Mouse (Mus musculus): ENCODE measurements at regions not wholly inside any gene's neighbourhood (a gene's known extent, or its start where the extent isn't known, plus 50 kb on each side); places are given as distances from the start of the nearest gene placed in this dataset.

DNA sequence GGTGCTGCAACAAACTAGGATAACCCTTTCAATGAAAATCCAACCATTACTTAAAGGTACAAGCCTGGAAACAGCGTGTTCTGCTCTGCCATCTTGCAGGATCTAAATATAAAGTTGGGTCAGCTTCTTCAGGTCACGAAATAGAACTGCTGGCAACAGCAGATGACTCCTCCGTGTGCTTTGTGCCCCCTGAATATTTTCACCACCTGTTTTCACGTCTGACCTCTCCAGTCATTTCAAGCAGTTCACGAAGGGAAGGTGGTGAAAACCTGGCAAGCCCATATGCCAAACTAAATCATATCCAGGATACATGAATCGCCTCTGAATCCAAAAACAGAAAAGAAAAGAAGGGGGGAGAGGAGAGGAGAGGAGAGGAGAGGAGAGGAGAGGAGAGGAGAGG is 133.3 kb downstream of the 1190002N15Rik start:
- Histone ChIP-seq H3K4me3 (ENCODE audit: low read length) (no peak overlapping the region), H3K9ac (ENCODE audit: low read length) (no peak overlapping the region), H3K4me1 (ENCODE audit: control insufficient read depth, insufficient read depth, low read length) (peaks cover 3% of the 10 kb centered on the region; the same call in 1 of the 2 replicates), H3K27ac (ENCODE audit: low read length) (no peak overlapping the region), H3K27me3 (ENCODE audit: control insufficient read depth, insufficient read depth, low read length) (no peaks in the 10 kb centered on the region), H3K9me3 (replicated peaks; ENCODE audit: control insufficient read depth, low read length) (no peaks in the 10 kb centered on the region), H3K4me2 (ENCODE audit: low read depth, low read length) (no peak overlapping the region), H3K36me3 (ENCODE audit: control insufficient read depth, insufficient read depth) (no peaks in the 10 kb centered on the region)
- WGBS: 52% methylated on average over 6 of the region's 6 CpGs
- ATAC-seq (replicated peaks; ENCODE audit: extremely low read depth, insufficient read depth, low FRiP score): no peak

DNA sequence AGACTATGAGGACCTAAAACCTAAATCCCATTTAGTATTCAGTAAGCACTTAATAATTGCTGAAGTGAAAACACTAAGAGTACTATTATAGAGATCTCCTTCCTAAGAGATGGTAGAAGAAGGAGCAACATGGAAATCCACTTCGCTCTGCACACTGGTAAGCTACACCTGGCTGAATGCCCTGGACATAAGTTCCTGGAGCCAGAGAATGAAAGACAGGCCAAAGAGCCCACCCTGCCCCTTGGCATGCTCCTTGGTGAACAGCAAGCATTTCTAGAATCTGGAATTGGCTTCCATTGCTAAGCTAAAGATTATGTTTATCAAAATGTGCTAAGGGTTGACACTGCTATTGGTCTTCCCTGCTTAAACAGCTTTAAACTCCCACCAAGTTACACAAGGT is 137.3 kb downstream of the 1190002N15Rik start:
- no peak overlapping the region for H3K4me3 ChIP-seq (ENCODE audit: low read length)
- no peaks in the 10 kb centered on the region for H3K27me3 ChIP-seq (ENCODE audit: control insufficient read depth, insufficient read depth, low read length)
- no peaks in the 10 kb centered on the region for H3K9me3 ChIP-seq (replicated peaks; ENCODE audit: control insufficient read depth, low read length)
- no peak for ATAC-seq (replicated peaks; ENCODE audit: extremely low read depth, insufficient read depth, low FRiP score)
- H3K4me2 ChIP-seq (ENCODE audit: low read depth, low read length): no peak overlapping the region
- no peak overlapping the region for H3K9ac ChIP-seq (ENCODE audit: low read length)
- WGBS: 92% methylated on average over 1 of the region's 1 CpGs
- H3K4me1 ChIP-seq (ENCODE audit: control insufficient read depth, insufficient read depth, low read length): peaks cover 3% of the 10 kb centered on the region; the same call in 1 of the 2 replicates
- no peaks in the 10 kb centered on the region for H3K36me3 ChIP-seq (ENCODE audit: control insufficient read depth, insufficient read depth)
- no peak overlapping the region for H3K27ac ChIP-seq (ENCODE audit: low read length)

DNA sequence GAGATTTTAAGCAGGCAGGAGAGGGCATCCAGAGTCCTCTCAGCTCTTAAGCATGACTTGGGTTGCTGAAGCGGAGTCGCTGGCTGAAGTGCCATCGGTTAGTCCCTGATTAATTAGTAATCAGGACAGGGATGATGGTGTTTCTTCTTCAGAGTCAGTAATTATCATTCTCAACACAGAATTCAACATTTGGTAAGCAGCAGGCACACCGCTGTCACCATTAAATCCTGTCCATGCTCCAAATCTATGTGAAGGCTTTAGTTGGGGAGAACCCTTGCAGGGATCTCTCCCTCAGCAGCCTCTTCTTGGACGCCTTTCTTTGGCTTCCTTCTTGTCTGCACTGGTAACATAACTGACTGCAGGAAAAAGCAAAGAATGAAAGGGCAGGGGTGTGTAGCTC is 142.7 kb downstream of the 1190002N15Rik start:
- WGBS: 85% methylated on average over 5 of the region's 5 CpGs
- ATAC-seq (replicated peaks; ENCODE audit: extremely low read depth, insufficient read depth, low FRiP score): no peak
- no peak overlapping the region for H3K27ac ChIP-seq (ENCODE audit: low read length)
- no peaks in the 10 kb centered on the region for H3K4me1 ChIP-seq (ENCODE audit: control insufficient read depth, insufficient read depth, low read length)
- H3K27me3 ChIP-seq (ENCODE audit: control insufficient read depth, insufficient read depth, low read length): no peaks in the 10 kb centered on the region
- no peak overlapping the region for H3K4me3 ChIP-seq (ENCODE audit: low read length)
- H3K36me3 ChIP-seq (ENCODE audit: control insufficient read depth, insufficient read depth): no peaks in the 10 kb centered on the region
- H3K9me3 ChIP-seq (replicated peaks; ENCODE audit: control insufficient read depth, low read length): no peaks in the 10 kb centered on the region
- no peak overlapping the region for H3K9ac ChIP-seq (ENCODE audit: low read length)
- no peak overlapping the region for H3K4me2 ChIP-seq (ENCODE audit: low read depth, low read length)

DNA sequence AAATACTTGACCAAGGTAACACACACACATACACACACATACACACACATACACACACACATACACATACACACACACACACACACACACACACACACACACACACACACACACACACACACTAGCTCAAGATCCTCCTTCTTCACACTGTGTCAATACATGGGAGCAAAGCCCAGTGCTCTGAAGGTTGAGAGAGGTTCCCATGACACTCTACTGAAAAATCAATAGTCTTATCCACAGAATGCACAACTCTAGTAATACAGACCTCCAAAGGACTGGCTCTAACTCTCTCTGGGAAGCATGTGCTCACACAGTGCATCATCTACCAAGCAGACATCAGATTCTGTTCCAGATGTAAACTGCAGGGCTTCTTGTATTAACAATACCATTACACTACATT is 151.7 kb downstream of the 1190002N15Rik start:
- no peak overlapping the region for H3K27ac ChIP-seq (ENCODE audit: low read length)
- no peak overlapping the region for H3K4me3 ChIP-seq (ENCODE audit: low read length)
- no peaks in the 10 kb centered on the region for H3K4me1 ChIP-seq (ENCODE audit: control insufficient read depth, insufficient read depth, low read length)
- H3K4me2 ChIP-seq (ENCODE audit: low read depth, low read length): no peak overlapping the region
- no peaks in the 10 kb centered on the region for H3K9me3 ChIP-seq (replicated peaks; ENCODE audit: control insufficient read depth, low read length)
- no peak for ATAC-seq (replicated peaks; ENCODE audit: extremely low read depth, insufficient read depth, low FRiP score)
- H3K36me3 ChIP-seq (ENCODE audit: control insufficient read depth, insufficient read depth): no peaks in the 10 kb centered on the region
- no peak overlapping the region for H3K9ac ChIP-seq (ENCODE audit: low read length)
- no peaks in the 10 kb centered on the region for H3K27me3 ChIP-seq (ENCODE audit: control insufficient read depth, insufficient read depth, low read length)

DNA sequence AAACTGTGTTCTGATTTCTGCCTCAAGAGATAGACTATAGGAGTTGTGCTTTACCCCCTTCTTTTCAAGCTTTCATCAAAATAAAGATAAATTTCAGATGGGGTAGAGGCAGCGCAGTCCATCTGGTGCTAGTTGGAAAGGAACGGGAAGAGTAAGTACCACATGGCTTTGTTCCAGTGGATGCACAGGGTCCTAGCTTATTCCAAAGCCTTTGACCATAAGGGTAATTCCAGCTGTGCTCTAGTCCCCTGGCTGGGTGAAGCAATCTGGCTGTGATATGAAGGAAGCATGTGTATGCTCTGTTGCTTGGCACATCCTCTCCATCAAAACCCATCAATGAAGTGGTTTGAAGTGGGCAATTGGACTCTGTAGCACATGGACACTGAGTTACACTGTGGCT is 155.6 kb downstream of the 1190002N15Rik start:
- Histone ChIP-seq H3K27ac (ENCODE audit: low read length) (no peak overlapping the region), H3K4me2 (ENCODE audit: low read depth, low read length) (no peak overlapping the region), H3K4me1 (ENCODE audit: control insufficient read depth, insufficient read depth, low read length) (peaks cover 2% of the 10 kb centered on the region; the same call in 1 of the 2 replicates), H3K36me3 (ENCODE audit: control insufficient read depth, insufficient read depth) (no peaks in the 10 kb centered on the region), H3K9ac (ENCODE audit: low read length) (no peak overlapping the region), H3K9me3 (replicated peaks; ENCODE audit: control insufficient read depth, low read length) (no peaks in the 10 kb centered on the region), H3K4me3 (ENCODE audit: low read length) (no peak overlapping the region), H3K27me3 (ENCODE audit: control insufficient read depth, insufficient read depth, low read length) (no peaks in the 10 kb centered on the region)
- no peak for ATAC-seq (replicated peaks; ENCODE audit: extremely low read depth, insufficient read depth, low FRiP score)
- 70% methylated on average over 2 of the region's 2 CpGs for WGBS

DNA sequence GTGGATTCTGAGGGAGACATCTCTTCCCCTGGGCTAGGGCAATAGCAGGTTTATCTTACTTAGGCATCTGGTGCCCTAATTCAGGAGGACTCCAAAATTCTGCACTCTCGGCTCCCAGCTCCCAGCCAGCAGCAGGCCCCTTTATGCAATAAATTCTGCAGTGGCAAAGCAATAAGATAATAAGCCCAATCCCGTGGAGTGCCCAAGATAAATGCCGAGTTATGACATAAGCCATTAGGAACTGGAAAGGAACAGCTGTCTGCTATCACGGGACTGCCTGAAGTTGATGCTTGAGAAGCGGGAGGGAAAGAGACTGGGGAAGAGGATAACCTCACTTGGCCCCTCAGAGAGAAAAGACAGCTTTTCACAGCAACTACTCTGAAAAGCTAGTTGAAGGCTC is 159.0 kb downstream of the 1190002N15Rik start:
- no peak for ATAC-seq (replicated peaks; ENCODE audit: extremely low read depth, insufficient read depth, low FRiP score)

DNA sequence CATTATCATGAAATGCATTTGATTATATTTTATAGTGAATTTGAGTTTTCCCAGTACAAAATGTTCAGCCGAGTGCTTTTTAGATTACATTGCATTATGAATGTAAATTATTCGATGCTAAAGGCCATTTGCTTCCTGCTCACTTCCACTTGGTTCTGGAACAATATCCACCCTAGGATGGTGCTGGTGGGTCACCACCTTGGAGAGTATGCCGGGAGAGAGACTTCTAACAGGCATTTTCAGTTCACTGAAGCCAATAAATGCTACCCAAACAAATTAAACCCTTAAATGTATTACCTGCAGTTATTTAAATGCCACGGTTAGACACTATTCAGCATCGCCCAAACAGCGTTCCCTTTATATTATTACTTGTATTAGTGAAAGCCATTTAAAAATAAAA is 159.6 kb downstream of the 1190002N15Rik start:
- 84% methylated on average over 6 of the region's 6 CpGs for WGBS
- ATAC-seq (replicated peaks; ENCODE audit: extremely low read depth, insufficient read depth, low FRiP score): no peak

More for the DNA sequence above, 159.0 kb downstream of the 1190002N15Rik start:
- Histone ChIP-seq H3K4me2 (ENCODE audit: low read depth, low read length) (no peak overlapping the region), H3K9me3 (replicated peaks; ENCODE audit: control insufficient read depth, low read length) (no peaks in the 10 kb centered on the region), H3K36me3 (ENCODE audit: control insufficient read depth, insufficient read depth) (no peaks in the 10 kb centered on the region), H3K9ac (ENCODE audit: low read length) (no peak overlapping the region), H3K27me3 (ENCODE audit: control insufficient read depth, insufficient read depth, low read length) (no peaks in the 10 kb centered on the region), H3K27ac (ENCODE audit: low read length) (no peak overlapping the region), H3K4me1 (ENCODE audit: control insufficient read depth, insufficient read depth, low read length) (peaks cover 2% of the 10 kb centered on the region; the same call in 1 of the 2 replicates), H3K4me3 (ENCODE audit: low read length) (no peak overlapping the region)
- 18% methylated on average over 5 of the region's 5 CpGs for WGBS

DNA sequence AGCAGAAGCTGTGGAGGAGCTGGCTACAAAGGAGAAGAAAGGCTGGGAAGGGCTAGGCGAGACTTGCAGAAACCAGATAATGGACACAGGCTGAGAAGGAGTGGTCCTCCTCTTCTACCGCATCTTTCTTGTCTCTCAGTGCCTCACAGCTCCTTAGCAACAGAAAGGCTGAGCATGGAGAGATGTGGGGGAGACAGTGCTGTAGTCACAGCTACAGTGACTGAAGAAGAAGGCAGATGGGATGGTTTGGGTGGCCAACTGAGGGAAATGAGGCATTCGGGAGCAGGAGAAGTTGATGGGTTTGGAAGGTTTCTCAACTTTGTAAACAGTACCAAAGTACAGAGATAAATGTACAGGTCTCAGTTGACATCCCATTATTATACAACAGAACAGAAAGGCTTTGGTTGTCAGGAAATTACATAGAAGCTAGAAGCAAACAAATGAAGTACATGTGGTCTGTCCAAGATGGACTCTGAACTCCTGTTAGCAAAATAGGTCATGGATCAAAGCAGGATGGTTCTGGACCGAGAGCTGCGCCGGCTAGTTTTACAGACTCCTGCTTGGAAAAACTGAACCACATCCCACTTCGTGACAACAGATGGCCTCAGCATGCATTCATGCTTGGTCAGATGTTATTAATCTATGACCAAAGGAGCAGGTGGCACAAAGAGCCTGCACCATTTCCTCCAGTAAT is 160.4 kb downstream of the 1190002N15Rik start:
- no peaks in the 10 kb centered on the region for H3K27me3 ChIP-seq (ENCODE audit: control insufficient read depth, insufficient read depth, low read length)
- no peak overlapping the region for H3K27ac ChIP-seq (ENCODE audit: low read length)
- H3K9me3 ChIP-seq (replicated peaks; ENCODE audit: control insufficient read depth, low read length): no peaks in the 10 kb centered on the region
- no peak overlapping the region for H3K4me3 ChIP-seq (ENCODE audit: low read length)
- H3K36me3 ChIP-seq (ENCODE audit: control insufficient read depth, insufficient read depth): no peaks in the 10 kb centered on the region
- no peak overlapping the region for H3K9ac ChIP-seq (ENCODE audit: low read length)
- H3K4me2 ChIP-seq (ENCODE audit: low read depth, low read length): no peak overlapping the region
- 85% methylated on average over 7 of the region's 7 CpGs for WGBS
- H3K4me1 ChIP-seq (ENCODE audit: control insufficient read depth, insufficient read depth, low read length): peaks cover 2% of the 10 kb centered on the region; the same call in 1 of the 2 replicates
- no peak for ATAC-seq (replicated peaks; ENCODE audit: extremely low read depth, insufficient read depth, low FRiP score)

More for the DNA sequence above, 159.6 kb downstream of the 1190002N15Rik start:
- Histone ChIP-seq H3K9ac (ENCODE audit: low read length) (no peak overlapping the region), H3K4me1 (ENCODE audit: control insufficient read depth, insufficient read depth, low read length) (peaks cover 2% of the 10 kb centered on the region; the same call in 1 of the 2 replicates), H3K27ac (ENCODE audit: low read length) (no peak overlapping the region), H3K4me3 (ENCODE audit: low read length) (no peak overlapping the region), H3K27me3 (ENCODE audit: control insufficient read depth, insufficient read depth, low read length) (no peaks in the 10 kb centered on the region), H3K36me3 (ENCODE audit: control insufficient read depth, insufficient read depth) (no peaks in the 10 kb centered on the region), H3K4me2 (ENCODE audit: low read depth, low read length) (no peak overlapping the region), H3K9me3 (replicated peaks; ENCODE audit: control insufficient read depth, low read length) (no peaks in the 10 kb centered on the region)

DNA sequence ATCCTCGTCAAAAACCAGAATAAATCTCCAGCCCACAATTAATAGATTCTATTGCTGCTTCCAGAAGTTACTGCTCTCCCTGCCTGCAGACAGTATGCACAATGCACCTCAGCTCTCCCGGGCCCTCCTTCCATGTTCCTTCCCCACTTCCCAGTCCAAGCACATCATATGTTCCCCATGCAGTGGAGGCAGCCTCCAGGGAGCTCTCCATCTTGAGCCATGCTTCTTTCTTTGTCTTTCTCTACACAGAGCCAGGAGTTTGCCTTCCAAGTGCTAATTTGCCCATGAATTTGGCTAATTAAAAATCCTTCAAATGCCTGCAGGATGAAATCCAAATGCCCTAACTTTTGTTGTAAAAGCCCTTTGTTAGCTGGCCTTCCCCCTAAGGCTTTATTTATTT is 166.9 kb downstream of the 1190002N15Rik start:
- H3K4me3 ChIP-seq (ENCODE audit: low read length): no peak overlapping the region
- H3K36me3 ChIP-seq (ENCODE audit: control insufficient read depth, insufficient read depth): no peaks in the 10 kb centered on the region
- no peak overlapping the region for H3K9ac ChIP-seq (ENCODE audit: low read length)
- no peak overlapping the region for H3K27ac ChIP-seq (ENCODE audit: low read length)
- ATAC-seq (replicated peaks; ENCODE audit: extremely low read depth, insufficient read depth, low FRiP score): no peak
- H3K4me2 ChIP-seq (ENCODE audit: low read depth, low read length): no peak overlapping the region
- 84% methylated on average over 2 of the region's 2 CpGs for WGBS
- H3K4me1 ChIP-seq (ENCODE audit: control insufficient read depth, insufficient read depth, low read length): no peaks in the 10 kb centered on the region
- H3K9me3 ChIP-seq (replicated peaks; ENCODE audit: control insufficient read depth, low read length): no peaks in the 10 kb centered on the region
- no peaks in the 10 kb centered on the region for H3K27me3 ChIP-seq (ENCODE audit: control insufficient read depth, insufficient read depth, low read length)

Measured in heart, embryonic 16.5 days (tissue).